Mouse (Mus musculus): ENCODE measurements around the gene Gm9803.
A peak's percentile ranks its signal among the peaks of the same experiment; 100 is the strongest.
"Not testable (repeated sequence)": the region's sequence is repeated elsewhere in the genome, so short reads cannot be mapped to it uniquely, and the experiment has no call there.

The Gm9803 gene

DNA sequence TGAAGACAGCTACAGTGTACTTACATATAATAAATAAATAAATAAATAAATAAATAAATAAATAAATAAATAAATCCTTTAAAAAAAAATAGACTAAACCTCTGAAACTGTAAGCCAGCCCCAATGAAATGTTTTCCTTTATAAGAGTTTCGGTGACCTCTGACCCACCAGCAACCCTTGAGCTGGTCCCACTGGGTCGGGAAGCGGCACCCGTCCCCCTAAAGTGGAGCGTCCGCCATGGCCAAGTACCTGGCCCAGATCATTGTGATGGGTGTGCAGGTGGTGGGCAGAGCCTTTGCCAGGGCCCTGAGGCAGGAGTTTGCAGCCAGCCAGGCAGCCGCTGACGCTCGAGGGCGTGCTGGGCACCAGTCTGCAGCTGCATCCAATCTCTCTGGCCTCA is at the start of gene Gm9803:
Gm9803 (plus strand) TSS at position 154 of the 400 bp plus-strand sequence.
- DNase-seq (ENCODE audit: low read depth, low spot score): not testable (repeated sequence)

DNA sequence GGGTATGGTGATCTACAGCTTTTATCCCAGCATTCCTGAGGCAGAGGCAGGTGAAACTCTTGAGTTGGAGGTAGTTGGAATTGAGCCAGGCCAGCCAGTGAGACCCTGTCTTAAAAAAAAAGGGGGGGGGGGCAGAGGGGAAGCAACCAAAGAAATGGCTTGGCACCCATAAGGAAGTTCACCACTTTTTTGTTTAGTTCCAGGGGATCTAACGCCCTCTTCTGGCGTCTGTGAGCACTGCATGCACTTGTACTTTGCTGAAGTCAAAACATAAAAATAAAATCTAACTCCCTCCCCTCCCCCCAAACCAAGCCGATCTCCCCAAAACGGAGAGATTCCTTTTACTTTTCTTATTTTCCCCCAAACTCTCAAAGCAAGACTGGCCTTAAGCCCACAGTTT is 48.5 kb upstream of the Gm9803 start:
- peak; percentile 64 for DNase-seq (ENCODE audit: low read depth, low spot score)

DNA sequence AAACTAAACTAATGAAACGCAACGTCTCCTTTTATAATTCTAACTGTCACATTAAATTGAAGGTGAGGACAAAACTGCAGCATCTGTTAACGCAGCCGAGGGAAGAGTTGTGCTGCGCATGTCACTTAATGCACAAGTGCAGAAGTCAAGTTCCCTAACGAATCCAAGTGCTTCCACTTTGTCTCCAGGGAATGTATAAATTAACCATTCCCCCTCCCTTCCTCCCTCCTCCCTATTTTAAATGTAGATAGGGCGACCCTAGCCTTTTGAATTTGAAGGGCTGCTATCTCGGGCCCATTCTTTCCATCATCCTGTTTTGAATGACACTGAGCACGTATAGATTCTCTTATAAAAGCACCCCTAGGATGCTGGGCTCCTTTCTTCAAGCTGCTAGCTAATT is 46.4 kb upstream of the Gm9803 start:
- peak; percentile 96 for DNase-seq (ENCODE audit: low read depth, low spot score)

DNA sequence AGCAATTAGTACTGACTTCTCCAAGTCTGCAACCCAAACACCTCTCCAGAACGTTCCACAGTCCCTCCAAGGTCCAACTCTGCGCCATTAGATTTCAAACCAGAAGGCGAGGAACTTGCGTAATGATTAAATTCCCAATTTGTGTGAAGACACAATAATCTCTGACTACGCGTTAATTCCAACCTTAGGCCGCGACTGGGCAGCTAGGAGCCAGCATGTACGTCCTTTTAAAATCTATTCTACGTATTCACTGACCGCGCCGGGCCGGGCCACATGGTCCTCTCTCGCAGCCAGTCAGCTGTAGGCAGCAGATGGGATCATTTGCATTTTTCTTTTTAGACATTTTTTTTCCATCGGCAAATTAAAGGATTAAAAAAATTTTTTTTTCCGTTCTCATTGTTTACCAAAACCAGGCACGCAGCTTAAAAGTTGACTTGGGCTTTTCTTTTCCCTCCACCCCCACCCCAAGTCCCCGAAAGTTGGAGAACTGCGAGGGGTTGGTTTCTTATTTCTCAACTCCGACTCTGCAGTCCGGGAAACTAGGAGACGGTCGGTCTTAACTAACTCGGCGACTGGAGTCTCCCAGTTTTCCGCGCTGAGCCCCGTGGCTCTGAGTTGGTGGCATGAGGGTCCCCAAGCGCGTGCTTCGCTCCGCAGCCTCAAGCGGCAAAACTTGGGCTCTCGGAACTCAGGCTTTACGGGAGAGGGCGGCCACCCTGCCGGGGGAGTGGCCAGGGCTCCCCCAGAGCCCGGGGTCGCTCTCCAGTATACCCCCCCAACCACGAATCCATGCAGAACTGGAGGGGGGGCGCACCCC is 45.8 kb upstream of the Gm9803 start:
- DNase-seq (ENCODE audit: low read depth, low spot score): peak; percentile 66

DNA sequence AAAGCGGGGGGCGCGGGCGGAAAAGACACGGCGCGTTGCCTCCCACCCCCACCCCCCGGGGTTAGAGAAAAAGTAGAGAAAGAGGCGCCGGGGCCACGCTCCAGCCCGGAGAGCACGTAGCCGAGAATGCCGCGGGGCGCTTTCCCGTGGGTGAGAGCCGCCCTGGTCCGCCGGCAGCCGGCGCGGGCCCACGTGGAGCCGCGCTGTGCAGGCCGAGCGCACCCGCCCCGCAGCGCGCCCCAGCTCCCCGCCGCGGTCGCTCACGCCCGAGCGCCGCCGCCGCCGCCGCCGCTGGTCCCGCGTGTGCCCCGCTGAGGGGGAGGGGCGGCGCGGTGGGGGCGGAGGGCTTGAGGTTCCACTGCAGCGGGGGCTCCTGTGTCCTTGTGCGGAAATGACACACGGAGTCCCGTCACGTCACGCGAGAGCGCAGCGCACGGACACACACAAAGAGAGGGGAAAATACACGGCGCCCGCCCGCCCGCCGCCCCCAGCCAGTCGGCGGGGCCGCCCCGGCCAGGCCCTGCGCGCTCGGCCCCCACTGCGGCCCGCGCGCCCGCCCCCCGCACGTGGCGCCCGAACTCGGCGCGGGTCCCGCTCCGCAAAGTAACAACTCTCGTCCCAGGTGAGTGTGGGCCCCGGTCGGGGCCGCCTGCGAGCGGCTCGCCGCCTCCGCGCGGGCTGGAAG is 45.0 kb upstream of the Gm9803 start, which contains the start of gene Bend3:
Bend3 (plus strand) TSS at position 81 of the 685 bp plus-strand sequence.
- DNase-seq (ENCODE audit: low read depth, low spot score): peak; percentile 72

DNA sequence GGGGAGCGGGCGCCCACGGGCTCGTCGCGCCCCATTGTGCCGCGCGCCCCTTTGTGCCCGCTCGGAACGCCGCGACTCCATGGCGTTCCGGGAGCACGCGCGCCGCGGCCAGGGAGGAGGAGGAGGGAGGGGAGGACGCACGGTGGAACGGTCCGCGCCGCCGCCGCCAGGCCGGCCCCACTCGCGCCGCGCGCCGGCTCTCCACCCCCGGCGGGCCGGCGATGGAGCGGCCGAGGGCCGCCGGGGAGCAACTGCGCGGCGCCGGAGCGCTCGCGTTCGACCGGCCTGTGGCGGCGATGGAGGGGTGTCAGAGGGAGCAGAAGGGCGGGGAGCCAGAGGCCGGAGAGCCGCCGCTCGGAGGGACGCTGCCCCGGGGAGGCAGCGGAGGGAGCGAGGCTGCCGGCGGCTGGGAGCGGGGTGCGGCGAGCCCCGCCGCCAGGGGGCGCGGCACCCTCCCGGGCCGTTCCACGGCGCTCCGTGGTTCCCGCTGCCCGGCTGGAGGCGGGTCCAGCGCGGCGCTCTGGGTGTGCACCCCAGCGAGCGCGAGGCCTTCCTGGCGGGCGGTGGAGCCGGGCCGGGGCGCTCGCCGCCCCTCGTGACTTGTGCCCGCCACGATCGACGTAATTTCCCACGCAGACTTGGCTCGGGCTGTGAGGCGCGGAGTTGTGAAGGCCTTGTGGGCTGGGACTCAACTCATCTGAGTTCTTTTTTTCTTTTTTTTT is 44.3 kb upstream of the Gm9803 start:
- DNase-seq (ENCODE audit: low read depth, low spot score): peak; percentile 58

DNA sequence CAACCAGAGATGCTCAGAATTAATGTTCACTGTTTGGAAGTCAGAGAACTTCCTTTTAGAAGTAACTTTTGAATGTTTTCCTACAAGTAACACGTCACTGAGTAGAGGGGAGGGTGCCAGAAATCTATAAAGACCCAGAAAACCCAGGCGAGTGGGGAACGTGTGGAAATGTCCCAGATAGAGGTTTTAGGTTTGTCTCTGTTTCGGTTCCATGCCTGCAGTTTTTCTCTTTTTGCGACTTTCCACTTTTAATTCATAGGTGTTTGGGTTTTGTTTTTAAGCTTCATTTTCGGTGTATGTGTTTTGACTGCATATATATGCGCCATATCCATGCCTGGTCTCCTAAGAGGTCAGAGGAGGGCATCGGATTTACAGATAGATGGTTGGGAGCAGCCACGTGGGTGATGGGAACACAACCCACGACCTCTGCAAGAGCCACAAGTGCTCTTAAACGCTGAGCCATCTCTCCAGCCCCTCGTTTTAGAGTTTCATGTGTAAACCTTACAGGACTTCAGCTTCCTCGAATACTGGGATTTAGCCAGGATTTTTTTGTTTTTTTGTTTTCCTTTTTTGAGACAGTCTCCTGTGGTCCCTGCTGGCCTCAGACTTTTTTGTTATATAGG is 43.5 kb upstream of the Gm9803 start:
- no peak for DNase-seq (ENCODE audit: low read depth, low spot score)

DNA sequence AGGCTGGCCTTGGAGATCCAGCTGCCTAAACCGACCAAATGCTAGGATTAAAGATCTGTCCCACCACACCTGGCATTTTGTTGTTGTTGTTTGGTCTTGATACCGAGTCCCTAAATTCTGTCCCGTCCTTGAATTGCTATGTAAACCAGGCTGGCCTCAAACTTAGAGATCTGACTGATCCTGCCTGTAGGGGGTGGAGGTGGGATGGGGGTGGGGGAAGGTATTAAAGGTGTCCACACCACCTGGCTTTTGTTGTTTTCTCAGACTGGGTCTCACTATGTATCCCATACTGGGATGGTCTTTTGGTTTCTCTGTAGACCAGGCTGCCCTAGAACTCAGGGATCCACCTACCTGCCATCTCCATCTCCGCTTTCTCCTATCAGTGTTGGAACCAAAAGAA is 42.7 kb upstream of the Gm9803 start:
- DNase-seq (ENCODE audit: low read depth, low spot score): no peak

DNA sequence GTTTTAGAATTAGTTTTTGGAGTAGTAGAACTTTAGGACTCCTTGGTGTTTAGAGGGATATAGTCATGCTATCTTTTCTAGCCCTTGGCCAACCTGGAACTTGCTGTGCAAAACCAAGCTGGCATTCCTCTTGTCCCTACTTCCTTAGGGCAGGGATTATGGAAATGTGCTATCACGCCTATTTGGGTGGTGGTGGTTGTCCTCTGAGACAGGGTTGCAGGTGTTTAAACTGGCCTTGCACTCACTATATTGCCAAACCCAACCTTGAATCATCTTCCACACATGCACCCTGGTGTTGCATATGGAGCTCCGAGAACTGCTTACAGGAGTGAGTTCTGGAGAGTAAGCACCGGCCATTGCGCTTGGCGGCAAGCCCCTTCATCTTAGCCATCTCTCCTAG is 41.9 kb upstream of the Gm9803 start:
- no peak for DNase-seq (ENCODE audit: low read depth, low spot score)

DNA sequence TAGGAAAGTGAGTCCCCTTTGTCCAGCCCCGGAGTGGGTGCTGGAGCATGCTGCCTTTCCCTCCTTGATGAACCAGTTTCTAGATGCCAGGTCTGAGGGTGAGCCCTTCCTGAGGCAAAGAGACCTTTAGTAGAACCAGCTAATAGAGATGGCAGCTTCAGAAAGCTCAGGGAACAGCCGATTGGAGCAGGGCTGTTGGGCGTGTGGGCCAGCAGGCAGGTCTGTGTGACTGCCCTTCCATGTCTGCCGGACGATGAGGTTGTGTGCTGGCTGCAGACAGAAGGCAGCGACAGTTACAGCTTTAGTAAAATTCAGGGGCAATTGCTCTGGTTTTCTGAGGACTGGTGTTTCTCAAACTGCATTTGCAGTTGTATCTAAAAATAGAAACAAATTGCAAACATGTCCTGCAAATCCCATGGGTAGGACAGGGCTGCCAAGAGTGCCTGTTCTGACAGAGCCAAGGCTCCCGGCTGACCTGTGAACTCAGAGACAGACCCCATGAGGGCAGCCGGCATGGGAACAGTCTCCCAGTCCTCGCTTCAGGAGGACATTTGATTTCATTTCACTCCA is 40.4 kb upstream of the Gm9803 start:
- no peak for DNase-seq (ENCODE audit: low read depth, low spot score)

DNA sequence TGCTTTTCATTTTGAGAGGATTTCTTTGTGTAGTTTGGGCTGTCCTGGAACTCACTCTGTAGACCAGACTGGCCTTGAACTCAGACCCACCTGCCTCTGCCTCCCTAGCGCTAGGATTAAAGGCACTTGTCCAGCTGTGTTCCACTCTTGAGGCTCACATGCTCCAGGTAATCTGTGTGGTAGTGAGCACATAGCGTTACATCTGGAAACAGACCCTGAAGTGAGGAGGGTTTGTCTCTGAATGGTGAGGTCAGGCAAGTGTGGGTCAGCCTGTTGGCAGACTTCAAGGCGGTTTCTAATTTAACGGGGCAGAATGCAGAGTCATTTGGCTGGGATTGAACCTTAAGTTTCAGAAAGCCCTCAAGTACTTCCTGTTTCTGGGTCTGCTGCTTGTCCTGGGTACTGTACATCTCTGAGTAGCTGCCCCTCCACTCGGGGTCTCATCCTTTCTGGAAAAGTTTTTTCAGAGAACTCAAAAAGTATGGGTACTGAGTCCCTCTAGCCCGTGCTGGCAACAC is 38.1 kb upstream of the Gm9803 start:
- DNase-seq (ENCODE audit: low read depth, low spot score): no peak

DNA sequence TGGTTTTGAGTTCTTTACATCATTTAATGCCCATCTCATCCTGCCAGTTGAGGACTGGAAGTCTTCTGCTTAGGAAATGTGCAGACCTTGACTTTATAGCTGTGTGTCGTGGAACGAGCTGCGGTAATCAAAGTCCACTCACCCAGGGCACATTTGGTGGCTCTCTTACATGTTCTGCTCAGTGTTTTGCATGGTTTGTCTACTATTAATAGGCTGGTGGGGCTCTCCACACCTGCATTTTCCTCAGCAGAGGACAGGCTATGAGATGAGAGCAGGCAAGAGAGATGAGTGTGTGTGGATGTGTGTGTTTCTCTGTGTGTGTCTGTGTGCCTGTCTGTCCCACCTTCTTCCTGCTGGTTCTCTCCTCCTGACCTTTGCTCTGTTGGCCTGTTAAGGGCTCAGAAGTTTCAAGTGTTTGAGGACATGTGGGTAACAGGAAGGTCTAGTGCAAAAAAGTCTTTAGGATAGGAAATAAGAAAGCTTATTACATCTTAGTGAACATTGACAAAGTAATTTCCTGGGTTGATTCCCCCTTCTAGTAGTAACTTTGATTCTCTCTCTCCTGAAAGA is 36.4 kb upstream of the Gm9803 start:
- no peak for DNase-seq (ENCODE audit: low read depth, low spot score)

DNA sequence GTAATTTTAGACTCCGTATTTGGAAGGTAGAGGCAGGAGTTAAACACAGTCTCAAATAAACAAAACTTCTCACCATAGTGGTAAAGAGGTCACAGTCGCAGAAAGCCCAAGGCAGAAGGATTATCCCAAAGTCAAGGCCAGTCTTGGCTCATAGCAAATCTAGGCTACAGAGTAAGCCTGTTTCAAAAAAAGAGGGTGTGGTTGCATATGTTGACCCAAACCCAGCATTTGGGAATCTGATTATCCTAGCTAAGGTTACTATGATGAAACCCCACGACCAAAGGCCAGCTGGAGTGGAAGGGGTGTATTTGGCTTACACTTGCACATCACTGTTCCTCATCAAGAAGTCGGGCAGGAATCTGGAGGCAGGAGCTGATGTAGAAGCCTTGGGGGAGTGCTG is 35.6 kb upstream of the Gm9803 start:
- no peak for DNase-seq (ENCODE audit: low read depth, low spot score)

DNA sequence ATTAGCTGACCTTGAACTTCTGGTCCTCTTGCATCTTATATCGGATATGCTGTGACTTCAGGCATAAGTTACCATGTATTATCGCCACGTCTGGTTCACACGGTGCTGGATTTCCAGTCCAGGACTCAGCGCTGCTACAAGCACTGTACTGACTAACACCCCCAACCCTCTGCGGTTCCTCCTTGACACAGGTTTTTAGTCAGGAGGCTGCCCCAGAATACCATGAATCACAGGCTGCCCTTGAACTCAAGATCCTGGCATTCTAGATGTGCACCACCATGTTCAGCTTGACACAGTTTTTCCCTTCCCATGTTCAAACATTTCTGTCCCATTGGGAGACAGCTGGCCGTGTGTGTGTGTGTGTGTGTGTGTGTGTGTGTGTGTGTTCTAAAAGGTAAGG is 34.7 kb upstream of the Gm9803 start:
- DNase-seq (ENCODE audit: low read depth, low spot score): no peak

DNA sequence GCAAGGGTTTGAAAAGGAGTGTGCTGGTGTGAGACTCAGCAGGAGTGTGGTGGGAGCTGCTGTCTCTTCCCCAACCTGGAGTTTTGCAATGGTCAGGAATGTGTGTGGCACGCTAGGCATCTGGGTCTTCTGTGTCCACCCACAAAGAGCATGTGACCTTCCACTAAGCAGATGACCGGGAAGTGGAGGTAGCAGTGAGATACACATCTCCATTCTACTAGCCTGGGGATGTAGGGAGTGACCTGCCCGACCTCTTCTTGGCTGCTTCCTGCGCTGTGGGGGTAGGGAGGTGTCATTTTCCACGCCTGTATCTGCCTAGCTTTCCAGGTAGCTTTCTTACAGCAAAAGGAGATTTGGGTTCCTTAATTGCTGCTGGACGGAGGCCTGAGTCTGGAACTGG is 34.3 kb upstream of the Gm9803 start:
- DNase-seq (ENCODE audit: low read depth, low spot score): peak; percentile 65

DNA sequence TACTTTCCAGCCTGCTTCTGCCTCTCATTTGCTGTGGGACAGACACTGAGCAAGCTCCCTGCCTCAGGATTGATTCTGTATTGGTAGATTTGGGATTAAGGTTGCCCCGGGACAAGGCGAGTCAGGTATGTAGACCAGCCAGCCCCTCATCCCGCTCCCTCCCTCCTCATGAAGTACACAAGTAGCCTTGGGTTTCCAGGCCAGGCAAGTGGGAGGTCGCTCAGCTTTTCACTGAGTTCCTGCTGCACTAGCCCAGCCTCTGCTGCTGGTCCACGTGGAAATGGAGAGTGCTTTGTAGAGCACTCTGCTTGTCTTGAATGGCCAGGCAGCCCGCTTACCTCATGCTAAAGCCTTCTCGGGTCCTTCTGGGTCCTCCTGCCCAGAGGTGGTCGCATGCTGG is 33.9 kb upstream of the Gm9803 start:
- DNase-seq (ENCODE audit: low read depth, low spot score): no peak

DNA sequence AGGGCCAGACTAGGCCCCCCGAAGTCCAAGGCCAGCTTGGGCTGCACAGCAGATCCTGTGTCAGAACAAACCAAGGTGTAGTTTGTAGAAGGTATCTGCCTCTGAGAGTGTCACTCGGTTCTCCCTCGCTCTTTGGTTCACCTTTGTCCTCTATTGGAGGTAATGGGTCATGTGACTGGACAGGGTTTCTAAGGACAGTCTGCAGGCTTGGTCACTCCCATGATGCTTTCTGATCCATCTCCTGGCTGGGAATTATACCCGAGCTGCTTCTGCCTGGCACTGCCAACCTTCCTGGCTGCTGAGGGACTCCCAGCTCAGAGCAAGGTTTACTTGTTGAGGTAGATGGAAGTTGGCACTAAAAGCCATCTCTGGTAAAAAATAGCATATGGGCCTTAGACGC is 33.0 kb upstream of the Gm9803 start:
- DNase-seq (ENCODE audit: low read depth, low spot score): no peak

DNA sequence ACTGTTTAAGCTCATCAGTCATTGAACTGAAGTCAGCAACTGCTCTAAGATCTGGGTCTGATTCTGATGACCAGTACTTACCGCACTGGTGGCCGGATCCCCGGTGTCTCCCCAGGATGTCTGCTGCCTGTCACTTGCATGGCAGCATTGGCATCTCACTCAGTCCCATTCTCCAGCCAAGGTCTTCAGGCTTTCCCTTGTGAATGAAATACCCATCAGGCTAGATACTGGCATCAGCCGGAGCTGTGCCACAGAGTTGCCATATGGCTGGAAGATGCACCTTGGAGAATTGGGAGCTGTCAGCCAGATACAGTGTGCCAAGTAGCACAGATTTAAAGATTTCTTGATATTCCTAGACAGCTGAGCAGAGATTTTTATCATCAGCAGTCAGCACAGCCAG is 21.3 kb upstream of the Gm9803 start:
- DNase-seq (ENCODE audit: low read depth, low spot score): no peak

DNA sequence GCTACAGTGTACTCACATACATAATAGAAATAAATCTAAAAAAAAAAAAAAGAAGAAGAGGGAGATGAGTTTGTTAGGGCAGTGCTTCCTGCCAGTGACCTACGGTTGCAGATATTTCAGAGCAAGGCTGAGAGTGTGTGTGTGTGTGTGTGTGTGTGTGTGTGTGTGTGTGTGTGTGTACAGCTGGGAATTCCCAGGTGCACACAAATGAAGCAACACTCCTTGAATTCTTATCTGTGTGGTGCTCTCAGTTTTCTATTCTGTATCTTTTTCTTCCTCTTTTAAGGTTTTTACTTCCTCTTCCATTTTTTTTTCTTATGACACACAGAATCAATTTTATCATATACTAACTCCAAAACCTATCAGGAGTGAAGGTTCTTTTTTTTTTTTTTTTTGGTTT is 19.6 kb upstream of the Gm9803 start:
- DNase-seq (ENCODE audit: low read depth, low spot score): no peak

DNA sequence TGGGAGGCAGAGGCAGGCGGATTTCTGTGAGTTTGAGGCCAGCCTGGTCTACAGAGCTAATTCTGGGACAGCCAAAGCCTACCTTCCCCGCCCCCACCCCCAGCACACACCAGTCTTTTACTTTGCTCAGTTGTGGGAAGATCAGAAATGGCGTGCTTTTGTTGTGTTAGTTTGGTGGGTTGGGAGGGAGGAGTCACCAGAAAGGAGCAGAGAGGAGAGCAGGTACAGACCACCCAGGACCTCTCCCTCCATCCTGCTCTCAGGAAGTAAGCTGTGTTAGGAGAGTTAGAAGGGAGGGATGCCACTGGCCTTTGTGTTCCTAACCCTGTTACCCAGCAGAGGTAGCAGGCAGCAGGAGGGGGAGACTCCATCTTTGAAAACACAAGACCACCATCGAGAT is 16.8 kb upstream of the Gm9803 start:
- peak; percentile 65 for DNase-seq (ENCODE audit: low read depth, low spot score)

DNA sequence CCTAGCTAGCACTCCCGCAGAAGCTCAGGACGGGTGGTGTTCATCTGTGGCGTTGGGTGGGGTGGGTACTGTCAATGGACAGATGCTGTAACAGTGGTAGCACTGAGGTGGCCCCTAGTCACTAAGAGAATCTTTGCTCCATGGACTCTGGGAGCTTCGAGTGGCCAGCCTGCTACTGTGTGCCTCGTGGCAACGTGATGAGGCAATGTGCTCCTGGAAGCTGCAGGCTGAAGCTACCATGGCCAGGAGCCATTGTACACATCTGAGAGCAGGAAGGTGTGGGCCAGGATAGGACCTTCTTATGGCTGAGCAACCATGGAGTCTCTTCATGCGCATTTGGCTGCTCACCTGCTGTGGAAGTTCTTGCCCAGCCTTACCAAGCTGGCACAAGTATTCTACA is 14.7 kb upstream of the Gm9803 start:
- no peak for DNase-seq (ENCODE audit: low read depth, low spot score)

Measured in ES-CJ7 (cell line).